Mouse (Mus musculus) embryo, embryonic 9.5 days (tissue): ENCODE measurements at regions not wholly inside any gene's neighbourhood (a gene's known extent, or its start where the extent isn't known, plus 50 kb on each side); places are given as distances from the start of the nearest gene placed in this dataset.

Experiments
- DNase-seq: peaks from one replicate; pipeline ENCODE4 v3.0.0-alpha.2; 2017; ENCODE audit errors: extremely low spot score

DNA sequence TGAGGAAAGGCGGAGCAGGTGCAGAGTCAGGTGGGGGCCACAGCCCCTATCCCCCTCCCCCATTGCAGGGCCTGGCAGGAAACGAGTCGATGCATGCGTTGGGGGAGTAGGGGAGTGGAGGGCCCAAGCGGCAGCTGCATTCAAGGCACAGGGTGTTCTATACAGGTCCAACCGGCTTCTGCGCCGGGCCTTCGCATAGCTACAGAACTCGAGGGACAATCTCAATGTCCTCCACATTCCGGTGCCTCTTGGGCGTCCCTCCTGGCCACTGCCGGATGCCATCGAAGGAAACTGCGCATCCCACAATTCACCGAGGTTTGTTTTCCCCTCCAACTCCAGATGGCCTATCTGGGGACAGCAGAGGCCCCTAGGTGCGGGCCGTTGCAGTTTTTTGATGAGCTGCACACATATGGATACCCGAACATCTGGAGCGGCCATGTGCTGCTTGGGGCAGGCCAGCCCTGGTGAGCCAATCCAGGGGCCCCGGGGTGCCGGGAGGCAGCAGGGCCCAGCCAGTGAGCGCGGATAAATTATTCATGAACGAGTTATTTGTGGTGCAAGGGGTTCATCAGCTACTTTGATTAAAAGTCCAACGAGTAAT is 137.5 kb downstream of the Tle3 start:
- no peak for DNase-seq

DNA sequence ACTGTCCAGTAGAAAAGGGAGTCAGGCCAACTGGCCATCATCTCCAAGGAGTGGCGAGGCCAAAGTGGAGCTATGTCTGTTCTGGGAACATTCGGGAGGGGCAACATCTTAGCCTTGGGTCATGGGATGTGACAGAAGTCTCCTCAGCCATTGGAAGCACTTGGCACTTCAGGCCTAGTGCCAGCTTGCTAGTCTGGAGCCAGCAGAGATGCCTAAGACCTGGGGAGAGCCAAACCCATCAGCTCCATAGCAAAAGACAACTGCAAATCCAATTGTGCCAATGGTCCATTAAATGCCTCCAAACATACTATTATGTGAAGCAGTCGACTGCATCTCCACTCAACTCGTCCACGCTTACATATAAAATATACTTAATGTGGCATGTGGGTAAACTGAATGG is 136.9 kb downstream of the Tle3 start:
- no peak for DNase-seq

DNA sequence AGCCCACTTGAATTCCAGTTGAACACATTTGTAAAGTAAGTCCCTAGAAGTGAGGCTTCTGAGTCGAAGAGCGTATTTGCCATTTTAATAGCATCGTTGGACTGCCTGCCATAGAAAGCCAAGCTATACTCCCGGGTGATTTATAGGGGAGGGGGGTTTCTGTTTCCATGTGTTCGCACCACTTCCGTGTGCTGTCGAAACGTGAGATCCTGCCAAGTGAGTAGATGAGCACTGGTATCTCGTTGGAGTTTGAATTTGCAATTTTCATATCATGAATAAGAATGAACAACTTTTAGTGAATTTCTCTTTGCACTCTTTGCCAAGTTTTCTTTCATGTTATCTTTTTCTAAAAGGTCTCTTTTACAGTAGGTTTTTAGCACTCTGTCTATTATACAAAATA is 128.7 kb downstream of the Tle3 start:
- DNase-seq: no peak

DNA sequence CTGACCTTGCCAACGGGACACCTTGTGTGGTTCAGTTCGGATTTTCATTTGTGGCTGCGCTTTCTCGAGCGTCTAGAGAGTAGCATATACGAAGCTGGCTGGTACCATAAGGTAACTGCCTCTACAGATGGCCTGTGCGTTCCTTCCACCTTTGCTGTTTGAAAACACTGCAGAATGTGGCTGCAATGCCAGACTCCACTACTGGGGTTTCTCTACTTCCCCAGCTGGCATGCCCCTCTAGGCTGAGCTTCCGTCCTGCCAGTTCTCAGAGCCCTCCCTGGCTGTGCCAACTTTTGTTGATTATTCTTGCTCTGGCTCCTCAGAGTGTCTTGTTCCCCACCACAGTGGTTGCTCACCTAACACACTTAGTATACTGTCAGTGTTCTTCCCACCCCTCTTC is 120.7 kb downstream of the Tle3 start:
- DNase-seq: no peak

DNA sequence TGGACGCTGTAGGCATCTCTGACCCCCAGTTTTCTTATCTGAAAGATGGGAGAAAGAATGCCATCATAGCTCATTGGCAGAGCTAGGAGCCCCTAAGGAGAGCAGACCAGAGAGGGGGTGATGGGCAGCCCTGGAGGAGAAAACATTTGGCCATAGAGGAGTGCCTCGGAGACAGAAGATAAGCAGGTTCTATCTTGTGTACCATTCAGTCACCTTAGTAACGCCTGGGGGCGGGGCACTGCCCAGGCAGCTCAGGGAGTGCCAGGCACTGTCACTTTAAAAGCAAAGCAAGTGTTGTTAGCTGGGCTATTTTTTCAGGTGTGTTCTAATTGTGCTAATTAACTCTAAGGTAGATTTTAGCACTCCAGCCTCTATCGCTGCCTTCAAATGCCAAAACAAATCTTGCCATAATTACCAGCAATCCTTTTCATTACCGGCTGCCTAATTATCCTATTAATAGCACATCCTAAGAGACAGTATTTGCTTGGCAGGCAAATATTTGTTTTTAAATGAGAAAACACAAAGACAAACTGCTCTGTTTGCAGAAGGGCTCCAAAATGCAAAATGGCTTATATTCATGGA is 119.1 kb downstream of the Tle3 start:
- no peak for DNase-seq

DNA sequence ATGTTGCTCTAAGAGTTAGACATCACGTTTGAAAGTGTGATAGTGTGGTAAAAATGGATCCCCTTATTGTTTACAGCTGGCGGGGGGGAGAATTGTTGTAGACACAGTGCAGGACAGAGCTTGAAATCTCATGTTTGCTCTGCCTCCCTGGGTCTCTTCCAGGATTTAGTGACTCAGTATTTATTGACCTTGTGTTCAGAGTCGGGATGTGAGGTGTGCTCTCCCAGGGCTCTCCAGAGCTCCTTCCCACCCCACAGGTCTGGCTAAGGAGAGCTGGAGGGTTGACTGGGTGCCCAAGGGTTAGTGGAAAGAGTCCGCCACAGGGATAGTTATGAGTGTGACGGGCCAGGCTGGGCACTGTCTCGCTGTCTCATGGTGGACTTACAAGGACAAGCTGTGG is 117.8 kb downstream of the Tle3 start:
- no peak for DNase-seq

DNA sequence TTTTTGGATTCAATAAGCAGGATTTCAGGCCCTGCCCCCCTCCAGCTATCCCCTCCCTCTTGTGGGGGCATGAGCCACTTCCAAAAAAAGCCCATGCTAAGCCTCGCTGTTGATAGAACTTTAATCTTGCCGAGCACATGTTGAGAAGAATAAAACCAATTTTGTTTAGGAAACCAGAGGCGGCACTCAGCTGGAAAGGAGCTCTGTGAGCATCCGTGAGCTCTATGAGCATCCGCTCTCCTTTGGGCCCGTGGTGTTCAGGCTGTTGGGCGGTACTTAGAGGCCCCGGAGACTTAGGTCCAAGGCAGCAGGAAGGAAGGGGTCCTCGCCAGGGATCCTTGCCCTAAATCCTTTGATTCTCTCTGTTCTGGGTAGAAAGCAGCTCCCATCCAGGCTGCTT is 117.0 kb downstream of the Tle3 start:
- no peak for DNase-seq

DNA sequence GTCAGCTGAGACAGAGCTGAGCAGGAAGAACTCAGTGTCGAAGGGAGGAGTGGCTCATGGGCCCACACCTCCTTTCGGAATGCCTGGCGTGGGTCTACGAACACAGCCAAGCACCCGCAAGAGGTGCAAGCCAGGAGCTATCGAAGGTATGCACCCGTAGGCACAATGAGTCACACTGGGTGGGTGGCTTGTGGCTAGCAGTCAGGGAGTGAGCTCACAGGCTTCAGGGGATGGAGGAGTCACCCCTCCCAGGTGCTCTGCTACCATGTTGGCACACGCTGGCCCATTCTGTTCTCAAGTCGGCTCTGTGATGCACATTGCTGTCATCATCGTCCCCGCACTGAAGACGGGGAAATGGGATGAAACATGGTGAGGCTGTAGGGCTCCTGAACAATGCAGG is 115.7 kb downstream of the Tle3 start:
- DNase-seq: no peak

DNA sequence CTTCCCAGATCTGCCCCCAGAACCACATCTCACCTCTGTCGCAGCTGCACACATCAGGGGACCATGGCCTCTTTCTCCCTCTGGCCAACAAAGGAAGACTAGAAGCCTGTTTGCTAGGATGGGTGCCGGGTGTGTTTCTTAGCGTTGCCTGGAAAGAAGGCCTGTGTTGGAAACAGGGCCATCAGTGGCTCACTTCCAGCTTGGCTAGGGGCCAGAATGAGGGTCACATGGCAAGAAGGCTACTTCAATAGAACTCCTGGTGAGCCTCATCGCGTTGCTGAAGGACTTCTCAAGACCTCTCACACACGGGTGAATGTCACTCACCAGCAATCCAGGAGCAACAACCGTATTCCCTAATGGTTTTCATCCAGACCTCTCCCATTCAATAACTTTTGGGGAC is 115.0 kb downstream of the Tle3 start:
- no peak for DNase-seq

DNA sequence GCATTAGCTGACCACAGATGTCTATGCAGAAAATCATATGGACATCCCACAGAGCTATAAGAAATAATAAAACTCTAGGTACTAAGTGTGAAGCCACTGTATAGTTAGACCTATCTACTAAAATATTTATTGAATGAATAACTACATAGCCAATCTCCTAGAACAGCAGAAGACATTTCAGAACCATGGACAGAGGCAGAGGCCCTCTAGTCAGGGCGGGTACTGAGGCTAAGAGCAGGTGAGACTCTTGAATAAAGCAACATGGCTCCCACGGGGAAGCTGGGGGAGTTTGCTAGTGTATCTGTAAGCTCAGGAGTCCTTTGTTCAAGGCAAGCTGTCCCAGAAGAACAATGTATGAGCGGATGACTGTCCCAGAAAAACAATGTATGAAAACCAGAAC is 112.2 kb downstream of the Tle3 start:
- DNase-seq: peak; percentile 38

DNA sequence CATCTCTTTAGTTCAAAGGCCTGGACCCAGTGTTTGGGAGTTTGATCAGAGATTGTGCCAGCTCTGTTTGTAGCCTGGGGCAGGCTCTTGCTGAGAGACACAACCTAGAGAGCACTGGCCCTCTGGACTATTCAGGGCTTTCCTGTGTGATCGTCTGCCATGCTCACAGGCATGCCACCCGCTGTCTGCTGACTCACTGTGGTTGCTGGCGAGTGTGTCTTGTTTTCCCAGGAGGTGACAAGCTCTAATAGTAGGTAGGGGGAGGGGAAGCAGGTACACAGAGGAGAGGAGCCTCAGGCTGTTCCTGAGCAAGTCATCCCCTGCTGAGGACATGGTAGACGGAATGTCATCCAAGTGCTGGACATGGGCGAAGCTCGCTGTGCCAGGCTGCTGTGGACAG is 107.5 kb downstream of the Tle3 start:
- no peak for DNase-seq

DNA sequence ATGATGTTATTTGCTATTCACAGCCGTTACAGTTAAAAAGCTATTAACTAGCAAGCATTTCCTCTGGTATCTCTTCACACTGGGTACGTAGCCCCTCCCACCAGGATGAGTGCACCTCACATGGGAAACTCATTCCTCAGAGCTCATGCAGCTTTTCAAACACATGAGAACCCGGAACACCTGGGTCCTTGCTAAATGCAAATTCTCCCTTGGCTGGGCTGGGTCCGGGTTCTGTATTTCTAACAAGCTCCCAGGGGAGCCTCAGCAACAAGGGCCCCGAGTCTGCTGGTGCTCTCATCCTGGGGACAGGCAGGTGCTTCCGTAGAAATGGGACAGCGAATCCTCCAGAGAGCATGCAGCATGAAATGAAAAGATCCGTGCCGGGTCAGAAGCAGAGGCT is 106.7 kb downstream of the Tle3 start:
- no peak for DNase-seq

DNA sequence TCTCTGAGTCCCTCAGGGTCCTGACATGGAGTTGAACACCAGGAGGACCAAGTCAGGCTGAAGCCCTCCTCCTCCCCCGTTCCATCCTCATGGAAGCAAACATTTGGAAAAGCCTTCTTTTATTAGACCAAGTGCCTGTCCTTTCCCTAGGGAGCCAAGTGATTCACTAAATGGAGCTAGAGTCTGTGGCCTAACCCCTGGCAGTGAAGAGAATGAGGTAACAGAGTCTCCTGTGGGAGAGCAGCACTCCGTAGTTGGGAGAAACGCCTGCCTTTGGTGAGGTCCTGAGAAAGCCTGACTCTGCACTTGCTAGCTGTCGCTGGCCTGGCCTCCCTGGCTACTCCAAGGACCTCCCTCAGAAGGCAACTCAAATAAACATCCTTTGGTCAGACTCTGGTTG is 104.2 kb downstream of the Tle3 start:
- DNase-seq: no peak

DNA sequence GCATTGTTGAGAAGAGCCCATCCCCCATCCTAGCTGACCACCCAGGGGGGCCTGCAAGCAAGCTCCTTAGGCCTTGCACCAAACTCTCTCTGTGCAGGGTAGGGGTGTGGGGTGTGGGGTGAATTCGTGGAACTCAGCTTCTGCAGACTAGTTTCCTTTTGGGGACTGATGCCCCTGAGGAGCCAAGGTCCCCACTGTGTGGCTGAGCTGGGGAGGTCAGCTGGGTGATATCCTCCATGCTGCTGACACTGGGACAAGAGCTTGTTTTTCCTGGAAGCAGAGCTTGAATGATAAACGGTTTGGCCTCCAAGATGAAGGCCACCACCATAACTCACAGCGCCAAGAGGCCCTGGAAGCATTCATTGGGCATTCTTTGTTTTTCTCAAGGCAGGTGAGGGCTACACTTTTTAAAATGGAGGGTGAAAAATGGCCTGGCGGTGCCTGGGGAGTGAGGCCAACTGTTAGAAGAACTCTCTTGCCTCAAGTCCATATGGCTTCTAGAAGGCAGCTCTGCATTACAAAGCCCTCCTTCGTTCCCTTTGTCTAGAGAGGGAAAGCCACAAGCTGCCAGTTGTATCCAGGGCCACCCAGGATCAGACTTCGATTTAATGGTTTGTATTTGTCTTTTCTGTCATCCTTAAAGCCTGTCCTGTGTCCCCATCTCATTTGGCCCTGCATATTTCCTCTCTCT is 98.8 kb downstream of the Tle3 start:
- no peak for DNase-seq

DNA sequence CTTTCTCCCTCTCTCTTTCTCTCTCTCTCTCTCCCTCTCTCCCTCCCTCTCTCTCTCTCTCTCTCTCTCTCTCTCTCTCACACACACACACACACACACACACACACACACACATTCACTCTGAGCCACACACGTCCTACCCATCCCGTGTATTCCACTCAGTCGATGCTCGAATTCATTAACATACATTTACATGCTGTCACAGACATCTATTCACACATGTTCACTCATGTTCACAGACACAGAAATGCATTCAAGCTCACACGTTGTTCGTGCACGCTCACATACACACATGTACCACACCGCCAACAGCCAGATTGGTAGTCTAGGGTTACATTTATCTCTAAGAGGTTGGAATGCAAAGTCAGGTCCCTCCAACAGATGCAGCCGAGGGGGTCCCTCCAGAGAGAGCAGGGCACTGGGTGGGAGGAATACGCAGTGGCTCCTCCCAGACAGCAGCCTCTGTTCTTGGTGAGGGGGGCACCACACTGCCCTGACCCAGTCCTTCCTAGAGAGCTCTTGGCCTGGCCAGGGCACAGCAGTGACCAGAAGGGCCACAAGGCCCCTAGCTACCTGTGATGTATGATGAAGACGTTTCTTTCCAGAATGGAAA is 96.8 kb downstream of the Tle3 start:
- DNase-seq: peak; percentile 24

DNA sequence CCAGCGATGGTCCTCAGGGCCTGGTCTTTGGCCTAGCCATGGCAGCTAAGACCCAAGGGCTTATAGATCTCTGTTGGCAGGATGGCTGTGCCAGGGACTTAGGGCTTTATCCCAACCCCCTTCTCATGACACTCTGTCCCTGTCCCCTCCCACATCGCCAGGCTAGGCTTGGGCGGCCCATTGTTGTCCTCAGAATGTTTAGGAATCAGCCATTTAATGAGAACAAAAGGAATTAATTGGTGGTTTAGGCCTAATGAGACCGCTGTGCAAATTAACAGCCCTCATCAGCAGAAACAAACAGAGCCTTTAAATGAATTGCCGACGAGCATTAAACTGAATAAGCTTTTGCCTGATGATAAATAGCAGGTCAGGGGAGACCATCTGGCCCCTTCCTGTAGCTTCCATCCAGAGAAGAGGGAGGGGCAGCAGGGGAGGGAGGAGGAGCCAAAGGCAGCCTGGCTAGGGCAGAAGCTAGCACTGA is 96.2 kb downstream of the Tle3 start:
- DNase-seq: peak; percentile 56
